Mouse (Mus musculus) left cerebral cortex, adult 11 months (tissue): Measurements from ENCODE around the gene Arhgef28.

Experiments used
- DNase-seq: peaks from one replicate; pipeline ENCODE4 v3.0.0; 2022; ENCODE audit warnings: low spot score

Arhgef28 gene

DNA sequence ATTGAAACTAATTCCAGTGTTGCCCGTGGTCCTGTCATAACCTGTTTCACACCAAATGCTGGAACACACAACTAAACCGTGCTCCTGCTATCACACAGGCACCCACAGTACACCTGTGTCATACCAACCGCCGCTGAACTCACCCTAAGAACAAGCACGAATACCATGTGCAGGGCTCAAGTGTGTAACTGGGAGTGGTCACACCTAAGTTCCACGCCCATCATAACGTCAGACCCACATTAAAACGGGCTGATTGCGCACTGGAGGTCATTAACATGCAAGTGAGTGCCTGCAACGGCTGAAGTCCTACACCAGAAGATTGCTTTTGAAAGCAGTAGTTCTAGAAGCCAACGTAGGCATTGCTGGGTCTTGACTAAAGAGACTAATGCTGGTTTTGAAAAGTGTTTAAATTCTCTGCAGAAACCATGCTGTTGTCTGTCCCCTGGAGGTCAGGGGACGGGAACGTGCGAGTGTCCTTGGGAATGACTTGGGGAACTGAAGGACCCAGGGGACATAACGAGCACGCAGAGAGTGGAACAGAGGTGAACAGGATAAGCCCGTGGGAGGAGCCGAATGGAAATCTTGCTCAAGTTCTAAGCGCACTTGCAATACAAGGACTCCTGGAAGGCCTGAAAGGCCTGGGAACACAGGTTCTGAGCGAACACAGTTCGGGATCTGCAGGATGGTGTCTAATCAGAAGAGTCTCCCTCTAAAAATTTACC, 22.9 kb downstream of the Arhgef28 start:
- DNase-seq = no peak

GRCm38 (mm10) chr13:98182330-98182729, 23.9 kb downstream of the Arhgef28 start:
- no peak for DNase-seq

DNA sequence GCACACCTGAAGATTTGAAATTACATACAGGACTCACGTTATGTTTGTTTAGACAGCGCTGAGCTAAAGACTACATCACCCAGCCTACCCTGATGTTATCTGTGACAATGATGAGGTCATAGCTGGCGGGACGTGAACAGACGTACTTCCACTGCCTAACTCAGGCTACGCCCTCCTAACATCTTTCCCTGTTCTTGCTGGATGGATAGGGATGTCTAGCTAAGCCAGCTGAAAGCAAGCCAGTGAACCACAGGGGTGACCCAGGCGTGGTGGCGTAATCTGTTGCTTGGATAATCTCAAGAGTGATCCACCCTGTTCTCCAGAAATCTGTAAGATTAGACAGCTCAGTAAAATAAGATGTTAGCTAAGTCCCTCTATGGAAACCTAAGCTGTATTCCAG, 25.6 kb downstream of the Arhgef28 start:
- DNase-seq = no peak

DNA sequence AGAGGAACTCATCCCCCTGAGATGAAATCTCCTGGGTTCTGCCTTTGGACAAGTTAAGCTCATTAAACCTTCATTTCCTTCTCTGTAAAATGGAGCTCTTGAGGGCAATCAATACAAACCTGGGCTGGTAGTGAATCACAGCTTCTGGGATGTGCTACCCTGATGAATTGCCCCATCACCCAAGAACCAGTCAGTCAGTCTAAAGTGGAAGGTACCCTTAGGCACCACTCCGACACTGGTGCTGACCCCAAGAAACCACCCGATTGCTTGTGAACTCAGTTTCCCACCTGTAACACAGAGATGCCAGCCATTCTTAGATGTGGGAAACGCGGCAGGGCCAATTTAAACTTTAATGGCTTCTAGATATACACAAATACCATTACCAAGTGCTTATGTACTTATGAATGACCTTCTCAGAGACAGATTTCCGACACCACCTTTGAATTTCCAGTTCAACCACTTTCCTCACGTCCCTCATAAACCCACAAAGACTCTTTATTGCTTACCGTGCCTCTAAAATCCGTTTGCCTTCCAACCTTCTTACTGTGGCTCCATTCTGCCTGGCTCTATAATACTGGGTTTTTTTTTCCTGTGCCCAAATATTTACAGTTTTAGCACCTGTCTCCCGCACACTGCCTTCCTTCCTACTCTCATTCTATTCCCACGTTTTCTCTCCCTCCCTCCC, 30.8 kb downstream of the Arhgef28 start:
- no peak for DNase-seq

DNA sequence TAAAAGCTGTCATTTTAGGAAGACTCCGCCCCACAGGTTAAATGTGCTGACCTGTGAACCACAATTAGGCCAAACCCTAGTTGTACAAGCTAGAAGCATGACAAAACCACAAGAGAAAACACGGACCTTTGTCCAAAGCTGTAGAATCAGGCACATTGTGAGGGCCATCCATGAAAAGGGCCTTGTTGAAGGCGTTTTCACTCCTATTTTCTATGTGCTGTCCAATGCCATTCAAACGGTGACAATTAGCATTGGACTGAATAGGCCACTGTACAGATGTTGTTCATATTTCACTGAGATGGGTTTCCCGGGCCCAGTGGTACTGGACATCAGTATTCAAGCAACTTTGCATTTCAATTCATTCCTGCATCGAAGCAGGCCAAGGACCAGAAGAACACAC, 33.2 kb downstream of the Arhgef28 start:
- no peak for DNase-seq

- no peak for DNase-seq
Observed at GRCm38 (mm10) chr13:98172365-98172764, 33.9 kb downstream of the Arhgef28 start.

DNA sequence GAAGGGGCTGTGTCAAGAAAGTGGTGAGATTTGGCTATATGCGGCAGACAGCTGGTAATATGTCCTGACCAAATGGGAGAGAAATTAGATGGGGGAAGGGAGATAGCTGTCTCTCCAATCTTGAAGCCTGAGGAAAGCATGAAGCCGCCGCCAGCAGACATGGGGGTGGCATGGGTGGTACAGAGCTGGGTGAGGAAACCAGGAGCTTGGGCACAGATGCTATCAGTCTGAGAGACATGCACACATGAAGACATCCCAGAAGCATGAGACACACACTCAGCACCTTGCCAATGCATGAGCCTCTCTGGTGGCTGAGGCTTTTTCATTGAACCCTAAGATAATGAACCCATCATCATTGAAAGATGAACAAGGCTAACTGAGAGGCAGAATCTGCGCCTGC, 34.5 kb downstream of the Arhgef28 start:
- DNase-seq = no peak

GRCm38 (mm10) chr13:98171257-98171656, 35.0 kb downstream of the Arhgef28 start:
- DNase-seq = no peak

- DNase-seq = no peak
Observed at GRCm38 (mm10) chr13:98164878-98165277, 41.4 kb downstream of the Arhgef28 start.

DNA sequence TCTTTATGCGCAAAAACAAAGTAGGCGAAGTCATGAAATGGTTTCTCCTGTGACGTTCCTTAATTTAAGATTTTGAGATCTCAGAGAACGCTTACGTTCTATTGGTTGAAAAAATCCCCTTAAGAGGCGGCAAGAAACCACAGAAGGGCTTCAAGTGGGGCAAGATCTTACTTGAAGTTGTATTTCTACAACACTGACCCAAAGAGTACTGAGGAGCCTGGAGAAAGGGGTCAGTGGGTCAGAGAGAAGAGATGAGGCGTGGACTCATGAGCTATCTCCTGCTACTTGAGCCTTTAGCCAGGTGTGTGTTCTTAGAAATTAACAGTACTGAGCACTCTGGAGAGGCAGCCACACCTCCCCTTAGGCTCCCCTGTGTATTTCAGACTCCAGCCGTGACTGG, 44.7 kb downstream of the Arhgef28 start:
- no peak for DNase-seq

GRCm38 (mm10) chr13:98156656-98157055, 49.6 kb downstream of the Arhgef28 start:
- DNase-seq = no peak

- DNase-seq = no peak
Observed at GRCm38 (mm10) chr13:98152759-98153158, 53.5 kb downstream of the Arhgef28 start.

- no peak for DNase-seq
Observed at GRCm38 (mm10) chr13:98147532-98147931, 58.7 kb downstream of the Arhgef28 start.

GRCm38 (mm10) chr13:98146573-98147160, 59.6 kb downstream of the Arhgef28 start:
- DNase-seq = no peak

- no peak for DNase-seq
Observed at GRCm38 (mm10) chr13:98145310-98145709, 60.9 kb downstream of the Arhgef28 start.

- DNase-seq = no peak
Observed at GRCm38 (mm10) chr13:98143000-98143399, 63.2 kb downstream of the Arhgef28 start.

- no peak for DNase-seq
Observed at GRCm38 (mm10) chr13:98140626-98141025, 65.6 kb downstream of the Arhgef28 start.

GRCm38 (mm10) chr13:98138786-98139185, 67.5 kb downstream of the Arhgef28 start:
- DNase-seq = no peak

DNA sequence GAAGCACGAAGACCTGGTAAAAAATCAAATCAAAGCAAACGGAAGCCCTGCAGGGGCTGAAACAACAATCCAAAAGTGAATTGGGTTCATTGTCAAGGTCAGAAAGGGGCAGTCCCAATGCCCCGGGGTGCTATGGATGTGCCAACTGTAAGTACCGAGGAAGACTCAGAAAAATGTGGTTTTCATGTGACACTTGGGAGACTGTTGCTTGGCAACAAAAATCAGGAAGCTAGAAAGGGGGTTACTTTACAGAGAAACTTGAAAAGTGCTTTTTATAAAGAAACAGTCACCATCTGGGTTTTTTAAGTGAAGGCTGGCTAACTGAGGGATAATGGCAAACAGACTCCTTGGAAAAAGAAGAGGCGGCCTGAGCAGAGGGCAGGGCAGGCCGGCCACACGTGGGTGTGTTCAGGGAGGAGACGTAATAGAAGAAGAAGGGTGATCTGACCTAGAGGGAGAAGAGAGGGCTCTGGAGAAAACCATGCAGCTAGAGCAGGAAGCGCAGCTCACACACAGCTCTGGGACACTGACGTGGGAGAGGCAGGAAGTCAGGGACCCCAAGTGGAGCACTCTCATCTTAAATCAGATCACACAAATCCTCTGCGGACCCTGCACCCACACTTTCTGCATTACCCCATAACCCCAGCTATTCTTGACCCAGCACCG, 70.2 kb downstream of the Arhgef28 start:
- no peak for DNase-seq

GRCm38 (mm10) chr13:98132951-98133350, 73.3 kb downstream of the Arhgef28 start:
- no peak for DNase-seq

DNA sequence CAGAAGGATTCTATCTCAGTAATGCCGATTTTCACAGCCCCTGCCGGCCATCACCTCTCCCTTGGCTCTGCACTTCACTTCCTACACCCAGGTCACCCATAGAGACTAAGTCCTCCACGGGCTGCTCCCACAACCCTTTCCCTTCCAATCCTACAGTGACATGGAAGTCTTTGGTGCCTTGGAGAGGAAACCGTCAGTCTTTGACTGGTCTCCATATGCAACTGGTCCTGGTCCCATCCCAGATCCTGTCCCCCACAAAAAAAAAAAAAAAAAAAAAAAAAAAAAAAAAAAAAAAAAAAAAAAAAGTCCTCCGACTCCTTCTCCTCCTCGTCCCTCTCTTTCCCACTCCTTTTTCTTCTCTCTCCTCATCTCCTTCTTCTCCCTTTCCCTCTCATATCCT, 74.0 kb downstream of the Arhgef28 start:
- DNase-seq = no peak

- DNase-seq = no peak
Observed at GRCm38 (mm10) chr13:98125666-98126065, 80.6 kb downstream of the Arhgef28 start.
